Mouse (Mus musculus) ES-Bruce4 (cell line): ENCODE results near the gene Itgav. TPM values are rescaled to one million over a fixed set of nuclear protein-coding genes. Genes with fewer than 3 reads are reported as not detected.
A peak's percentile ranks its signal among the peaks of the same experiment; 100 is the strongest.

ENCODE experiments used
- H3K27ac ChIP-seq: 2 replicates; pipeline ENCODE4 v1.5.1; 2012; ENCODE audit warnings: low read length, inconsistent platforms; ENCODE audit not compliant: insufficient read depth
- H3K27me3 ChIP-seq: 2 replicates; pipeline ENCODE4 v1.6.1; 2012; ENCODE audit warnings: mild to moderate bottlenecking, low read length, inconsistent platforms; ENCODE audit not compliant: control insufficient read depth, poor library complexity, insufficient read depth, severe bottlenecking
- H3K36me3 ChIP-seq: 2 replicates; pipeline ENCODE4 v1.6.1; 2012; ENCODE audit warnings: inconsistent platforms, mild to moderate bottlenecking, low read length, moderate library complexity; ENCODE audit not compliant: control insufficient read depth, poor library complexity, insufficient read depth, severe bottlenecking
- H3K4me1 ChIP-seq: one replicate; pipeline ENCODE4 v1.8.1; 2011; ENCODE audit warnings: low read length; ENCODE audit not compliant: control insufficient read depth, insufficient read depth
- H3K4me3 ChIP-seq: 2 replicates; pipeline ENCODE4 v1.5.1; 2011; ENCODE audit warnings: low read depth, mild to moderate bottlenecking, low read length
- H3K9ac ChIP-seq: 2 replicates; pipeline ENCODE4 v1.6.1; 2012; ENCODE audit warnings: low read depth, mild to moderate bottlenecking, inconsistent platforms; ENCODE audit not compliant: poor library complexity, severe bottlenecking
- H3K9me3 ChIP-seq: replicated peaks from 2 replicates; pipeline ENCODE4 v1.6.1; 2012; ENCODE audit warnings: mild to moderate bottlenecking, low read length, inconsistent platforms; ENCODE audit not compliant: control insufficient read depth, poor library complexity, insufficient read depth, severe bottlenecking
- CTCF ChIP-seq: IDR thresholded peaks from one replicate; pipeline ENCODE4 v1.8.1; 2011; ENCODE audit warnings: low read depth, low read length
- EP300 ChIP-seq: IDR thresholded peaks from 2 replicates; pipeline ENCODE4 v1.6.1; 2011; ENCODE audit warnings: low read depth, low read length; ENCODE audit not compliant: insufficient read depth
- POLR2A ChIP-seq: IDR thresholded peaks from one replicate; pipeline ENCODE4 v1.8.1; 2011; ENCODE audit warnings: low read length; ENCODE audit not compliant: insufficient read depth
- polyA plus RNA-seq: library from polyadenylated mRNA; stranded (reverse); fragments of >200 nt; gene quantifications from 2 replicates; pipeline ENCODE4 v1.2.4, GENCODE M21; 2011; ENCODE audit warnings: low read depth; ENCODE audit not compliant: missing spikeins, insufficient read depth, insufficient read length

The Itgav gene
- polyA plus RNA-seq, 1 experiment, result 55.6 TPM

GRCm38 (mm10) chr2:83760112-83760511, 35.9 kb downstream of the Itgav start:
- H3K9ac ChIP-seq, result no peak overlapping the region
- no peak overlapping the region for H3K4me3 ChIP-seq
- no peak overlapping the region for H3K27ac ChIP-seq
- H3K4me1 ChIP-seq, result no peaks in the 10 kb centered on the region
- H3K9me3 ChIP-seq, result no peaks in the 10 kb centered on the region
- no peak for TF ChIP-seq CTCF
- no peak for TF ChIP-seq POLR2A
- TF ChIP-seq EP300, result no peak
- no peaks in the 10 kb centered on the region; the same call in 1 of the 2 replicates for H3K36me3 ChIP-seq
- no peaks in the 10 kb centered on the region for H3K27me3 ChIP-seq

- Histone ChIP-seq H3K4me3 (no peak overlapping the region), H3K27ac (no peak overlapping the region), H3K9ac (no peak overlapping the region), H3K9me3 (no peaks in the 10 kb centered on the region), H3K36me3 (no peaks in the 10 kb centered on the region), H3K4me1 (no peaks in the 10 kb centered on the region), H3K27me3 (no peaks in the 10 kb centered on the region)
- TF ChIP-seq EP300 (no peak), POLR2A (no peak), CTCF (no peak)
Measured at GRCm38 (mm10) chr2:83761506-83761905, 37.3 kb downstream of the Itgav start.

DNA sequence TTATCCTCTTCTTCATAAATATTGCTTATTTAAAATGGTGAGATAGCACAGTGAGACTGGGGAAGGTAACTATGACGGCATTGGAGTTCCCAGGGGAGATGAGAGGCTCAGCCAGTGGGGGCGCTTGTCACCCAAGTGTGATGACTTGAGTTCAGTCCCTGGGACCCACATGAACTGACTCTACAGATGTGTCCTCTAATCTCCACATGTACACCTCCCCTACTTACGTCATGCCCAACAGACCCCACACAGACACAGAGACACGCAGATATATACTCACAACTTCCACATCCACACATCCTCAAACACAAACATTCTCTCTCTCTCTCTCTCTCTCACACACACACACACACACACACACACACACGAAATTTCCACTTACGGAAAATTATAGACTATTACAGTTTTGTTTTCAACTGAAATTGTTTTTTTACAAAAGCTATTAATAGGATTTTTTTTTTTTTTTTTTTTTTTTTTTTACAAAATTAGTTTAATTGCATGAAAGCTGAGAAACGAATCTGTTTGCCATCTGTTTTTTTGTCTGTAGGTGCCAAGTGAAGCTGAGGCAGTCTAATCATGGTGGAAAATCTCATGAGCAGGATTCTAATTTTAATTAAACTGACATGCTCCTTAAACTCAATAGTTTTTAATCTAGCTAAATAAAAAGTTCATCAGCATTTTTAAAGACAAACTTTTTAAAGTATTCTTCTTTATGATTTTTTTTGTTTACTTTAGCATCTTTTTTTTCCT, 38.1 kb downstream of the Itgav start:
- H3K27me3 ChIP-seq, result no peaks in the 10 kb centered on the region
- H3K27ac ChIP-seq, result no peak overlapping the region
- no peak overlapping the region for H3K4me3 ChIP-seq
- H3K9me3 ChIP-seq, result no peaks in the 10 kb centered on the region
- no peaks in the 10 kb centered on the region for H3K4me1 ChIP-seq
- H3K36me3 ChIP-seq, result no peaks in the 10 kb centered on the region; the same call in 1 of the 2 replicates
- H3K9ac ChIP-seq, result no peak overlapping the region
- no peak for TF ChIP-seq POLR2A
- TF ChIP-seq CTCF, result peak; percentile 42

- TF ChIP-seq POLR2A, result no peak
- TF ChIP-seq CTCF, result no peak
- no peak for TF ChIP-seq EP300
Measured at GRCm38 (mm10) chr2:83766058-83766457, 41.9 kb downstream of the Itgav start.

GRCm38 (mm10) chr2:83766878-83767277, 42.7 kb downstream of the Itgav start:
- Histone ChIP-seq H3K4me1 (no peaks in the 10 kb centered on the region), H3K27ac (no peak overlapping the region), H3K27me3 (no peaks in the 10 kb centered on the region), H3K4me3 (no peak overlapping the region), H3K36me3 (peaks cover 3% of the 10 kb centered on the region), H3K9ac (no peak overlapping the region), H3K9me3 (no peaks in the 10 kb centered on the region)
- no peak for TF ChIP-seq CTCF
- TF ChIP-seq EP300, result no peak
- TF ChIP-seq POLR2A, result no peak

More at GRCm38 (mm10) chr2:83766058-83766457, 41.9 kb downstream of the Itgav start:
- Histone ChIP-seq H3K4me1 (no peaks in the 10 kb centered on the region), H3K27me3 (no peaks in the 10 kb centered on the region), H3K36me3 (peaks cover under 1% of the 10 kb centered on the region), H3K9me3 (no peaks in the 10 kb centered on the region), H3K27ac (no peak overlapping the region), H3K9ac (no peak overlapping the region), H3K4me3 (no peak overlapping the region)

- H3K4me1 ChIP-seq, result no peaks in the 10 kb centered on the region
- no peaks in the 10 kb centered on the region for H3K27me3 ChIP-seq
- TF ChIP-seq EP300, result no peak
- TF ChIP-seq CTCF, result no peak
- TF ChIP-seq POLR2A, result no peak
- no peak overlapping the region for H3K27ac ChIP-seq
- peaks cover 5% of the 10 kb centered on the region for H3K36me3 ChIP-seq
- no peak overlapping the region for H3K9ac ChIP-seq
- H3K9me3 ChIP-seq, result no peaks in the 10 kb centered on the region
- no peak overlapping the region for H3K4me3 ChIP-seq
Measured at GRCm38 (mm10) chr2:83768311-83769047, 44.3 kb downstream of the Itgav start.
